Mouse (Mus musculus) cerebellum, postnatal 4 days (tissue): ENCODE measurements around the gene Gm10142.
A peak's percentile ranks its signal among the peaks of the same experiment; 100 is the strongest.
"Not testable (repeated sequence)": the region's sequence is repeated elsewhere in the genome, so short reads cannot be mapped to it uniquely, and the experiment has no call there.

ENCODE experiments used
- DNase-seq, 2 experiments: peaks; one replicate each; pipeline ENCODE4 v3.0.0; 2022; ENCODE audit warnings: low spot score in 2 of 2, mixed read lengths in 1 of 2

Gm10142 gene

DNA sequence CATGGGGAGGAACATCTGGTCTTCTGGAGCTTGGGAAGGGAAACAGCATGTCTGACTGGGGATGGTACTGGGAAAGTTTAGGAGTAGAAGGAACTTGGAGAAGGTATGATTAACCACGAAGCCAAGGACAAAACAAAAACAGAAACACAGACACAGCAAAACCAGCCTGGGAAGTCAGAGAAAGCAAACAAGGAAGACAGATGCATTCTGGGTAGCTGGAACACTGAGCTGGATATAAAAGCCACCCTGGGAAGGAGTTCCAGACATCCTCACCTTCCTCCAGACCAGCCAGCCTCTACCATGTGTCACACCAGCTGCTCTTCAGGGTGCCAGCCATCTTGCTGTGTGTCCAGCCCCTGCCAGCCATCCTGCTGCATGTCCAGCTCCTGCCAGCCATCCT is at the start of gene Gm10142:
TSS of gene Gm10142 (plus strand) at position 301 of the 400 bp plus-strand sequence.
- no peak for DNase-seq

DNA sequence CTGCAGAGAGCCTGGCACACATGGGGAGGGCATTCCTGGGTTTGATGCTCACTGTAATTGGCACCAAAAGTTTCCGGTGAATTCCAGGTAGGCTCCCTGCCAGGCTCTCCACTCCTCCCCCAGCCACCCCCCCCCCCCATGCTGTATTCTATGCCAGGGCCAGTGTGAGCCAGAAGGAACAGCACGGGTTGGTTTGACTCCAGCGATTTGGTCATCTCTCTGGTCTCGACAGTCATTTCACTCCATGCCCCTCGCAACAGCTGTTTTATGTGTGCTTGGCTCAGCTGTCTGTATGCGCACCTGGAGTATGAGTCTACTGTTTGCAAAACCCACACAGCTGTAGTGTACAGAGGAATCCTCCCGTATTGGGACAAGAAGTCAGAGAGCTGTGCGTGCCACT is 49.3 kb upstream of the Gm10142 start:
- DNase-seq = no peak

DNA sequence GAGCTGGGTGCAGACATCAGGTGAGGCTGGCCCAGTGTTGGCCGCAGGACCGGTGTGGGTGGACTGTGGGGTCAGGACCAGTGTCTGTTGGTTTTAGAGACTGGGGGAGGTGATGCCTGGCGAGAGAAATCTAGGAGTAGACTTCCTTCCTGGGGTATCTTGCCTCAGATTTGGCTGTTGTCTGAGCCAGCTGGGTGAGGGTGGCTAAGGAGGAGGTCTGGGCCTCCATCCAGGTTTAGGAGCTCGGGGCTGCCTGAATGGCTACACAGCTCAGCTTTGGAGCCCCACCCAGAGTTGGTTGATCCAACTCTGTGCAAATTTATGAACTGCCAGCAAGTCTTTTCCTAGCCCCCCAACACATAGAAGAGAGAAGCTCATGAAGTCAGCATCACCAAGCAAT is 48.2 kb upstream of the Gm10142 start:
- DNase-seq = no peak

DNA sequence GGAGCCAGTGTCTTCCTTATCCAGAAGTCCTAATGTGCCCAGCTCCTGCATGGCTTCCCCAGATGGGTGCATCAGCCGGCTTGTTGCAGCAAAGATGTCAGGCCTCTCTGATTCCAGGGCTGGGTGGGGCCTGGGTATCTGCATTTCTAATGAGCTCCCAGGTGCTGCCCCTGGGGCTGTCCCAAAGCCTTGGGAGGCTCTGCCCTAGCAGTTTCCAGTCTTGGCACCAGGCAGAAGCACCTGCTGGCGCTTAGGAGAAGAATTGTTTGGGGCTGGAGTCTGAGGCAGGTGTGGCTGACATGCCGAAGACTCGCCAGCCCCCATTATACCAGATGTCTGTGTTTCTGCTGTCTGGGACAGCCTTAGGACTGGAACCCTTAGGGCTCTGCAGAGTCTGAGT is 44.9 kb upstream of the Gm10142 start:
- DNase-seq = no peak

DNA sequence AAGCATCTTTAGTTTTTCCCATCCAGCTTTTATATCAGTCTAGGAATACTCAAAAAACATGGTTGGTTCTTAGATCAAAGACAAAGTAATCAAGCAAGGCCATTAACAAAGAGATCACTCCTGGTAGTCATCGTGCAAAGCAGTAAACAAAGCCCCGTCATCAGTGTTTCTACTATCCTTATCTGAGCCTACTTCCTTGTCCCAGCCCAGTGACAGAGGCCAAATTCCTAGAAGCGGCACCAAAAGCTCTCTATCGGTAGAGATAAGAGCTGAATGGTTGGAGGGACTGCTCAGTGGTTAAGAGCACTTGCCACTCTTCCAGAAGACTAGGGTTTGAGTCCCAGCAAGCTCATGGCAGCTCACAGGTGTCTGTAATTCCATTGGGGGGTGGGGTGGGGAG is 44.1 kb upstream of the Gm10142 start:
- DNase-seq = no peak

DNA sequence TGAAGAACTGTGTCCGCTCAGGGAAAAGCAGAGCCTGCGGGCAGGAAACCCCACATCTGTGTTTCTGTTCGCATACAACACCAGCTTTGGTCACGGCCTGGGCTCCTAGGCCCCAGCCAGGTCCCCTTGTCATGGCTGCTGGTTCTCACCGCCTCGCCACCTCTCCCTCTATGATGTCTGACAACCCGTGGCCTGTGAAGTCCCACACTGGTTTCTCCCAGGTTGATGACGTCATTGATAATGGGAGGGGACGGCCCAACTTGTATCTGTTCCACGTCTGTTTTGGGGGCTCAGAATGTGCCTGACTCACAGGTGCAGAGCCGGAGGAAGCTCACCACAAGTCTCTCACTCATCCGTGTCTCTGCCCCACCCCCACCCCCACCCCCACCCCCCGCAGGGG is 41.8 kb upstream of the Gm10142 start:
- DNase-seq = no peak

DNA sequence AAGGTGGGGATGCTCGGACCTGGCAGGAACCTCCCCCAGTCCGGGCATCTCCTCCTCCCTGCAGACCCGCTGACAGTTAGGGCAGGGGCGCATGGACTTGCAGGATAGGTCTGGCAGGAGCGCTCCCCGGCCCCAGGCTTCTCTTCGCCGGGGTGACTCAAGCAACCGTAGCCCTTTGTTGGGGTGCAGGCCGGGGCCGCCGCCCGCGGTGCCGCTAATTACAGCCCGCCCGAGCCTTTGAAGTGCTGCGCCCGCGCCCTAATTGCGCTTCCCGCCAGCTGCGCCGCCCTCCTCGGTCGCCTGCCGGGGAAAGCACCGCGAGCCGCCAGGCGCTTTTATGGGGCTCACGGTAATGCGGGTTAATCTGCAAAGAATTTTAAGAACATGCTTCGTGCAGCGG is 38.0 kb upstream of the Gm10142 start:
- no peak for DNase-seq

DNA sequence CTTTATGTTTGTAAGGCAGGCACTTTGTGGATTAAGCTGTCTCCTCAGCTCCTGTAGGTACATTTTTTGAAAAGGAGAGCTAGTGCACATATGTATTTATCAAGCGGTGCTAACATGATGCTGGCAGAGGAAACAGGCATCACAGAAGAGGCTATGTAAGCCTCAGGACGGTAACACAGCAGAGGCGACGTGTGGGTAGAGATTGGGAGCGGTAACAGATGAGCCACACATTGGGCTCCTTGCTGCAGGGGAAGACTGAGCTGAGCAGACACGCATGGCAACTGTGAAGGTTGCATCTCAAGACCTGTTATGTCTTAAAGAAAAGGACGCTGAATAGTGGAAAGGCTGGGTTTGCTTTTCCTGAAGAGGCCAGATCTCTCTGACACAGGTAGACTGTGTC is 32.6 kb upstream of the Gm10142 start:
- DNase-seq = no peak

DNA sequence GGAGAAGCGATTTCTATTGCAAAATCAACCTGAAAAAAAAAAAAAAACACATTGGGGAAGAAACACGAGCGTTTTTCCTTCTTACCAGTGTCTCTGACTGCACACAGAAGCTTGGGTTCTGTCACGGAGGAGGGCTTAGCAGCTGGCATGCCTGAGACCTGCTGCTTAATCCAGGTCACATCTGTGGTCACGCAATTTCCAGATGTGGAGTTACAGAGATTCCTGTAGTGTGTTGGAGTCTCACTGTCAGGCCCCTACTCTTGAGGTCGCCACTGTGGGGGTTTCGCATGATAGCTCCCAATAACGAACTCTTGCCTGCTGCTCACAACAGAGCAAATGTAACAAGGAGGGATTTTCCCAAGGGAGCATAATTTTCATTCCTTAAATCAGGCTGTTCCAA is 31.4 kb upstream of the Gm10142 start:
- DNase-seq = no peak

DNA sequence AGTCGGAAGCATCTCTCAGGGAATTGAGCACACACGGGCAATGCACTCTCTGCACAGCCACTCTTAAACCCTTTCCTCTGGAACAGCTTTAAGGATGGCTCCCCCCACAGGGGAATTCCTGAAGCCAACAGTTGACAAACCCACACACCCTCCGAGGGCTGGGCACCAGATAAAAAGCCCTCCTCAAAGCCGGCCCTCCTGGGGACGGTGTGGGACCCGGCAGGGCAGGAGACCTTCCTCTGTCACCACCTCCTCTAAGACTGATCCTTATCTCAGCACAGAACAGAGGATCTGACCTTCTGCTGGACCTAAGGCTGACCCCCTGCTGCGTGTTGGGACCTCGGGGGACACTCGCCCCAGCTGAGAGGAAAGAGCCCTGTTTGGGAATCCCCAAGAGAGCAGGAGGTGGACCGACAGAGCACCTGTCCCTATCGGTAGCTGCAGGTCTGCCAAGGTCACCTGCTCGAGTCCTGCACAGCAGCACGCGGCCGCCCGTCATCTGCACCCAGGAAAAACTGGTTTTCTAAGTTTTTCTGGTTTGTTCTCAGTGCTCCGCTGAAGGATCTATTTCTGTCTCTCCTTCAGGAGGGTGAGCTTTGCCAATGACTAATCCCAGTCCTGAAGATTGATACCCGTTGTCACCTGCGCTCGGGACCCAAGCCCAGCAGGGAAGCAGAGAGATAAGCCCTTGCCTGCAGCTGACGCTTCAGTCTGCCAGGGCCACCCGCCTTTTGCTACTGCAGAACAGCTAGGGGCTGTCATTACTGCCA is 29.5 kb upstream of the Gm10142 start, which contains the start of gene Tspear:
TSS of gene Tspear (plus strand) at position 675 of the 770 bp plus-strand sequence.
- DNase-seq = no peak

DNA sequence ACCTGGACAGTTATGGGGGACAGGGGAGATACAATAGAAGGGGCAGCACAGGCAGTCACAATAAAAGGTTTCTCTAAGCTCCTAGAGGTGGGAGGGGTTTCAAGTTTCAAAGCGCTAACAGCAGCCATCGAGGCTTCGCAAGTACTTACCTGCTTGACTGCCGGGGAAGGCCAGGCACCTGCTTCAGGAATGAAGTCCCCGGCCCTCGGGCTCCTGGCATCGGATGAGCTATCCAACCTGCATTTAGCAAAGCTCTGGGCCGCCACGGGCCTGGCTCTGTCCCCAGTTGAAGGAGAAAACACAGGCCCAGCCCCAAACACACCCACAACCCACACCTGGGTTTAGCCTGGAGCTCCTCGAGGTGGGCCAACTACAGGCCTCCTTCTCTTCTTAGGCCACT is 28.6 kb upstream of the Gm10142 start:
- DNase-seq = no peak

DNA sequence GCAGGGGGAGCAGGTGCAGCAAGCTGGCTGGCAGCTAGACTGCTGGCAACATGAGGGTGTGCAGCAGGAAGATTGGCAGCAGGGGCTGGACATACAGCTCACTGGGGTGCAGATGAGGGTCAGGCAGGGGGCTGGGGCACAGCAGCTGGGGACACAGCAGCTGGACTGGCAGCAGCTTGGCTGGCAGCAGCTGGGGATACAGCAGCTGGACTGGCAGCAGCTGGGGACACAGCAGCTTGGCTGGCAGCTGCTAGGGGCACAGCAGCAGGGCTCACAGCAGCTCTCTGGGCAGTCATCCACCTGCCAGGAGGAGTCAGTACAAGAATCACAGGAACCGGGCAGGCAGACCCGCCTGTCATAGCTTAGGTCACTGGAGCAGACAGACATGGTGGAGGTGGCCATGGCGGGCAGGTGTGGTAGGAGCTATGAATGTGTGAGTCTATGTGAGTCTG is 25.2 kb upstream of the Gm10142 start, which contains the start of gene Gm19402:
TSS of gene Gm19402 (minus strand) at position 402 of the 452 bp plus-strand sequence.
- not testable (repeated sequence) for DNase-seq

DNA sequence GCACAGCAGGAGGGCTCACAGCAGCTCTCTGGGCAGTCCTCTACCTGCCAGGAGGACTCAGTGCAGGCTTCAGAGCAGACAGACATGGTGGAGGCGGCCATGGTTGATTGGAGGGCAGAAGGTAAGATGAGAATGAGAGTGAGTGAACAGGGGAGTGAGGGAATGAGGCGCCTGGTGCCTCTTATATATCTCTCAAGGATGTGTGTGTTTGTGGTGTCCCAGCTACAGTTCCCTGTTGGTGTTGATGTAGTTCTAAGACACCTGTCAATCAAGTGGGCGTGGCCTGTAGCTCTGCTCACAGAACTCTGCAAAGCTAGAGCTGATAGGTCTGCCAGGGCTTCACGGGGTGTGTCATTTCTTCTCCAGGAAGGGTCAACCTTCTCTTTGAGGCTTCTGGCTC is 18.5 kb upstream of the Gm10142 start, which contains the start of gene Gm9508:
TSS of gene Gm9508 (minus strand) at position 101 of the 400 bp plus-strand sequence.
- no peak for DNase-seq

DNA sequence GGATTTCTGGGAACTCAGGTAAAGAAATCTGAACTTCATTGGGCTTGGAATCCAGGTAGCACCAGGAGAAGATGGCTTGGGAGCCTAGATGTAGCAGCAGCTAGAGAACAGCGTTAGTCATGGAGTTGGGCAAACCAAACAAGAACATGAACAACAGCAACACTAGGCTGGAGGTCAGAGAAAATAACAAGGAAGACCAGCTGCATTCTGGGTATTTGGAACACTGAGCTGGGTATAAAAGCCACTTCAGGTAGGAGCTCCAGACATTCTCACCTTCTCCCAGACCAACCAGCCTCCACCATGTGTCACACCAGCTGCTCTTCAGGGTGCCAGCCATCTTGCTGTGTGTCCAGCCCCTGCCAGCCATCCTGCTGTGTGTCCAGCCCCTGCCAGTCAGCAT is 9.3 kb upstream of the Gm10142 start, which contains the start of gene Gm10272:
TSS of gene Gm10272 (plus strand) at position 301 of the 400 bp plus-strand sequence.
- no peak for DNase-seq

DNA sequence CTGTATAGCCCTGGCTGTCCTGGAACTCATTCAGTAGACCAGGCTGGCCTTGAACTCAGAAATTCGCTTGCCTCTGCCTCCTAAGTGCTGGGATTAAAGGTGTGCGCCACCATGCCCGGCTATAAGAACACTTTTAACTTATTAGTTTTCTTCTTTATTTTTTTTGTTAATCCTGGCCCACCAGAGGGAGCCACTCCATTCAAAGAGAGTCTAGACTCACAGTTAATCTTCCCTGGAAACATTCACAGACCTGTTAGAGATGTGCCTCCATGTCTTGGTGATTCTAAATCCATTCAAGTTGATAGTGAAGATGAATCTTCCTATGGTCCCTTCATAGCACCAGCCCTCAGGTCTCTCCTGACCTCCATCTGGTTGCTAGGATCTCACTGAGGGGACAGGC is 5.8 kb upstream of the Gm10142 start:
- no peak for DNase-seq

DNA sequence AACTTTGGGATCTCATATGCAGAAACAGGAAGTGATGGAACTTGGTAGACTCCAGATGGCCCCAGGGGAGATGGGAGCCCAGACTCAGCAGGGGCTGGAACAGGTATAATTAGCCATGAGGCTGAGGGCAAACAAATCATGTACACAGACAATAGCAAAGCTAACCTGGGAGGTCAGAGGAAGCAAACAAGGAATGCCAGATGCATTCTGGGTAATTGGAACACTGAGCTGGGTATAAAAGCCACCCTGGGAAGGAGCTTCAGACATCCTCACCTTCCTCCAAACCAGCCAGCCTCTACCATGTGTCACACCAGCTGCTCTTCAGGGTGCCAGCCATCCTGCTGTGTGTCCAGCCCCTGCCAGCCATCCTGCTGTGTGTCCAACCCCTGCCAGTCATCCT is 4.5 kb upstream of the Gm10142 start, which contains the start of gene Gm10024:
TSS of gene Gm10024 (plus strand) at position 301 of the 400 bp plus-strand sequence.
- DNase-seq = not testable (repeated sequence)

DNA sequence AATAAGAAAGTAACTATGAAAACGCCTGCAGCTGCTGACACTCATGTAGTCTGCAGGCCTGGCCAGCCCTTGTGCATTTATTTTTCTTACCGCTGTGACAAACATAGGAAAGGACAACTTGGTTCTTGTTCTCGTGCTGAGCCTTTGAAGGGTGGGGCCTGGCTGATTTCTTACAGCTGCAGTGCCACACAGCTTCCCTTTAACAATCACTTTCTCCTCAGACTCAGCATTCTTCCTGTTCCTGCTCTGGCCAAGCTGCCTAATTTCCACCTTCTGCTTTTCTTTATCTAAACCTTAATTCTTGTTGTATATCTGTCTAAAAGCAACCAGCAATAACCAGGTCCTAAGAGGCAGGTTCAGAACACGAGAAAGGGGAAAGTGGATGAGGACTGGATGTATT is 1.9 kb upstream of the Gm10142 start:
- no peak for DNase-seq

DNA sequence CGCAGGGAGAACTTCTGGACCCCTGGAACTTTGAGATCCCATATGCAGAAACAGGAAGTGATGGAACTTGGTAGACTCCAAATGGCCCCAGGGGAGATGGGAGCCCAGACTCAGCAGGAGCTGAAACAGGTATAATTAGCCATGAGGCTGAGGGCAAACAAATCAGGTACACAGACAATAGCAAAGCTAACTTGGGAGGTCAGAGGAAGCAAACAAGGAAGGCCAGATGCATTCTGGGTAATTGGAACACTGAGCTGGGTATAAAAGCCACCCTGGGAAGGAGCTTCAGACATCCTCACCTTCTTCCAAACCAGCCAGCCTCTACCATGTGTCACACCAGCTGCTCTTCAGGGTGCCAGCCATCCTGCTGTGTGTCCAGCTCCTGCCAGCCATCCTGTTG is 4.7 kb downstream of the Gm10142 start, which contains the start of gene Krtap12-1:
TSS of gene Krtap12-1 (plus strand) at position 301 of the 400 bp plus-strand sequence.
- not testable (repeated sequence) for DNase-seq

DNA sequence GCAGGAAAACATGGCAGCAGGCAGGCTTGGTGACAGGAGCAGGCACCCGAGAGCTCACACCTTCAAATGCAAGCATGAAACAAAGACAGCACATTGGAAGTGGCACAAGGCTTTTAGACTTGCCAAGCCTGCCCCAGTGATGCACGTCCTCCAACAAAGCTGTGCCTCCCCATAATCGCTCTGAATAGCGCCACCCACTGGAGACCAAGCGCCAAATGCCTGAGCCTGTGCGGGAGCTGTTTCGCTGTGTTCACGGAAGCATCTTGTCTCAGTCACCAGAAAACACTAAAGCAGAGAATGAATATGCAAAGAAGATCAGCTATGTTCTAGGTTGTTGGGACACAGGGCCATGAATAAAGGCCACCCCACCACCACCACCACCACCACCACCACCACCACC is 9.2 kb downstream of the Gm10142 start:
- DNase-seq = no peak

DNA sequence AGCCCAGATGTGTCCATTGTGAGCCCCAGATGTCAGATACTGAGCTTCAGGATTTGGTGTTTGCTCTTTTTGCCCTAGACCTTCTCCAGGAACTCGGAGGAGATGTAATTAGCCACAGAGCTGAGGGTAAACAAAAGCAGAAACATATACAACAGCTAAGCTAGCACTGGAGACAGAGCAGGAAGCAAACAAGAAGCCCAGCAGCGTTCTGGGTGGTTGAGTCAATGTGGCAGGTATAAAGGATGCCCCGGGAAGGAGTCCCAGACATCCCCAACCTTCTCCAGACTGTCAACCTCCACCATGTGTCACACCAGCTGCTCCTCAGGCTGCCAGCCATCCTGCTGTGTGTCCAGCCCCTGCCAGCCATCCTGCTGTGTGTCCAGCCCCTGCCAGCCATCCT is 10.6 kb downstream of the Gm10142 start, which contains the start of gene Gm10100:
TSS of gene Gm10100 (plus strand) at position 301 of the 400 bp plus-strand sequence.
- DNase-seq = peak in 1 of 2 experiments; percentile 18

DNA sequence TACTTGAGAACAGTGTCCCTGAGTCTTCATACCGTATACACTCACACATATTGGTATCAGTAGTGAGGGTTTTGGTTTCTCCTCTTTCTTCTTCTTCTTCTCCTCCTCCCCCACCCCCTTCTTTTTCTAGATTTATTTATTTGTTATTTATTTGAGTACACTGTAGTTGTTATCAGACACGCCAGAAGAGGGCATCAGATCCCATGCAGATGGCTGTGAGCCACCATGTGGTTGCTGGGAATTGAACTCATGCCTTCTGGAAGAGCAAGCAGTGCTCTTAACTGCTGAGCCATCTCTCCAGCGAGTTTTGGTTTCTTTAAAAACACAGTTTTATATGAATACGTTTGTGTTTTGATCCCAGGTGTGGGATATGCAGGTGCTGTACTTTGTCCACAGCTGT is 12.7 kb downstream of the Gm10142 start:
- no peak for DNase-seq

DNA sequence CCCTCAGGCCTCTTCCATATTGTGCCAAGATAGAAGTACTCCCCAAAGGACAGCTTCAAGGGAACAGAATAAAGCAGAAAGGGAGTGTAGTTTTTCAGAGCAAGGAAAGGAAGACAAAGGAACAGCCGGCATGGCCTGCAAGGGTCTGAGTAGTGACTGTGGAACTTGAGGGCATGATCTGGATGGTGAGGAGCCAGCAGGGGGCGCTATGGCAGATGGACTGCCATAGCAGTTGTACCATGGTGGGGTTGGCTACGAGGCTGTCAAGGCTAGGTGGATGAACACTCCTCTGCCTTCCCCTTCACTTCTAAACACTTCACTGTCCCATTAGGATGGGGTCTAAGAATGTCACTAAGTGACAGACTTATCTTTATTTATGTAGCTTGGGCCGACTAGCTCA is 13.6 kb downstream of the Gm10142 start:
- no peak for DNase-seq

DNA sequence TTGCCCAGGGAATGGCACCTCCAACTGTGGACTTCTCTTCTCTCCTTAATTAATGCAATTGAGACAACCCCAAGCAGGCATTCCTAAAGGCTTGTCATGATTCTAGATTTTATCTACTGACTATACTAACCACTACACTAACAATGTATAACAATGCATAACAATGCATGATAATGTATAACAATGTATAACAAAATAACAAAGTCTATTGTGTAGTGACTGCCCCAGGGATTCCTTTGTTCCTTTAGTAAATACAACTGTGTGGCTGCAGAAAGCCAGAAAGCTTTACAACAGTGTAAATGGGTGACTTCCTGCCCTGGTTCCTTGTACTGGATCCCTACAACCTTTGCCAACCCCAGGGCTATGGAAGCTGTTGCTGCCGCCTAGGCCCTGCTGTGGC is 20.3 kb downstream of the Gm10142 start:
- DNase-seq = no peak
